Mouse (Mus musculus) G1E (cell line): ENCODE measurements around the gene Sumo3. TPM values are rescaled to one million over a fixed set of nuclear protein-coding genes. Genes with fewer than 3 reads are reported as not detected.
A peak's percentile ranks its signal among the peaks of the same experiment; 100 is the strongest.

Experiments
- ATAC-seq: 2 replicates; pipeline ENCODE4 v1.8.0; 2016; ENCODE audit warnings: mild to moderate bottlenecking; ENCODE audit not compliant: insufficient number of reproducible peaks, poor library complexity, low FRiP score, severe bottlenecking; ENCODE audit errors: extremely low read depth
- DNase-seq: peaks from one replicate; pipeline ENCODE4 v3.0.0; 2012; ENCODE audit warnings: low spot score
- H3K27me3 ChIP-seq: 2 replicates; pipeline ENCODE4 v1.6.1; 2012; ENCODE audit warnings: mild to moderate bottlenecking, low read length, inconsistent platforms; ENCODE audit not compliant: insufficient read depth
- H3K36me3 ChIP-seq: replicated peaks from 2 replicates; pipeline ENCODE3; 2012; ENCODE audit warnings: mild to moderate bottlenecking, inconsistent platforms
- H3K4me1 ChIP-seq: 2 replicates; pipeline ENCODE4 v1.6.1; 2012; ENCODE audit warnings: low read depth, low read length, inconsistent platforms, mixed read lengths; ENCODE audit not compliant: insufficient read depth
- H3K4me3 ChIP-seq: 2 replicates; pipeline ENCODE4 v1.5.1; 2012; ENCODE audit warnings: low read depth, mild to moderate bottlenecking, inconsistent platforms, low read length, moderate library complexity, mixed read lengths
- H3K9me3 ChIP-seq: replicated peaks from 2 replicates; pipeline ENCODE4 v1.6.1; 2012; ENCODE audit warnings: inconsistent platforms
- CTCF ChIP-seq: IDR thresholded peaks from 2 replicates; pipeline ENCODE4 v1.5.1; 2012; ENCODE audit warnings: low read depth, low read length, inconsistent platforms, mixed read lengths
- GATA1 ChIP-seq: IDR thresholded peaks from 2 replicates; pipeline ENCODE4 v1.6.1; 2012; ENCODE audit warnings: borderline replicate concordance, low read length, inconsistent platforms, mixed read lengths
- GATA2 ChIP-seq: IDR thresholded peaks from 2 replicates; pipeline ENCODE4 v1.6.1; 2012; ENCODE audit warnings: low read depth, low read length, inconsistent platforms, borderline replicate concordance
- POLR2AphosphoS5 ChIP-seq: IDR thresholded peaks from 2 replicates; pipeline ENCODE4 v1.6.1; 2012; ENCODE audit warnings: low read depth, low read length, inconsistent platforms; ENCODE audit not compliant: insufficient replicate concordance
- TAL1 ChIP-seq: conservative IDR thresholded peaks from 2 replicates; pipeline ENCODE4 v1.6.1; 2012; ENCODE audit warnings: low read depth, low read length, inconsistent platforms, mixed read lengths
- polyA plus RNA-seq: library from polyadenylated mRNA; stranded (reverse); fragments of >175 nt; gene quantifications from 2 replicates; pipeline ENCODE4 v1.2.3, GENCODE M21; 2012
- total RNA-seq, 2 experiments: library from RNA; stranded (forward) in 1 of 2; stranded (reverse) in 1 of 2; fragments of 200-1000 nt in 1 of 2; fragments of >200 nt in 1 of 2; fragmentation: Nextera tagmentation in 1 of 2; gene quantifications; 2 replicates each; pipeline ENCODE4 v1.2.3; 2014 to 2017

The Sumo3 gene
- total and polyA plus RNA-seq, 3 experiments = 32.6 to 160 (median 96.3) TPM

- Histone ChIP-seq H3K9me3 (no peaks in the 10 kb centered on the region), H3K27me3 (peaks cover 3% of the 10 kb centered on the region; the same call in 1 of the 2 replicates), H3K4me1 (peaks cover 47% of the 10 kb centered on the region), H3K4me3 (no peak overlapping the region), H3K36me3 (peaks cover 13% of the 10 kb centered on the region)
- DNase-seq (no peak), ATAC-seq (no peak)
- TF ChIP-seq GATA1 (no peak), POLR2AphosphoS5 (no peak), TAL1 (no peak), GATA2 (no peak), CTCF (no peak)
Measured at GRCm38 (mm10) chr10:77580027-77580920, 25.6 kb upstream of the Sumo3 start.

GRCm38 (mm10) chr10:77581023-77581407 is 24.9 kb upstream of the Sumo3 start:
- ATAC-seq = no peak
- Histone ChIP-seq H3K4me1 (peaks cover 54% of the 10 kb centered on the region), H3K27me3 (peaks cover 3% of the 10 kb centered on the region; the same call in 1 of the 2 replicates), H3K4me3 (peak overlapping the region; percentile 87), H3K9me3 (no peaks in the 10 kb centered on the region), H3K36me3 (peaks cover 19% of the 10 kb centered on the region)
- no peak for TF ChIP-seq GATA1
- no peak for TF ChIP-seq CTCF
- TF ChIP-seq GATA2 = no peak
- TF ChIP-seq TAL1 = no peak
- TF ChIP-seq POLR2AphosphoS5 = no peak
- no peak for DNase-seq

GRCm38 (mm10) chr10:77581408-77582284 is 24.3 kb upstream of the Sumo3 start, which contains the start of gene Pttg1ip:
Pttg1ip (plus strand) TSS chr10:77581720.
- peaks cover 61% of the 10 kb centered on the region for H3K4me1 ChIP-seq
- peak; percentile 73 for ATAC-seq
- peaks cover 3% of the 10 kb centered on the region; the same call in 1 of the 2 replicates for H3K27me3 ChIP-seq
- H3K36me3 ChIP-seq = peaks cover 26% of the 10 kb centered on the region
- peak within 1 kb of the TSS; percentile 87 for H3K4me3 ChIP-seq
- DNase-seq = peak; percentile 85
- TF ChIP-seq CTCF = no peak
- TF ChIP-seq GATA2 = no peak
- no peak for TF ChIP-seq POLR2AphosphoS5
- TF ChIP-seq GATA1 = no peak
- TF ChIP-seq TAL1 = no peak
- H3K9me3 ChIP-seq = no peaks in the 10 kb centered on the region

- Histone ChIP-seq H3K9me3 (no peaks in the 10 kb centered on the region), H3K27me3 (peaks cover 3% of the 10 kb centered on the region; the same call in 1 of the 2 replicates), H3K36me3 (peaks cover 32% of the 10 kb centered on the region), H3K4me3 (peak overlapping the region; percentile 87), H3K4me1 (peaks cover 67% of the 10 kb centered on the region)
- ATAC-seq = no peak
- no peak for TF ChIP-seq GATA1
- no peak for TF ChIP-seq TAL1
- TF ChIP-seq POLR2AphosphoS5 = no peak
- TF ChIP-seq CTCF = no peak
- no peak for DNase-seq
Measured at GRCm38 (mm10) chr10:77582285-77582618, 23.6 kb upstream of the Sumo3 start.

- peak; percentile 72 for DNase-seq
- peak; percentile 68 for ATAC-seq
- H3K4me3 ChIP-seq = peak overlapping the region; percentile 63
- H3K36me3 ChIP-seq = peaks cover 48% of the 10 kb centered on the region
- peaks cover 82% of the 10 kb centered on the region for H3K4me1 ChIP-seq
- TF ChIP-seq GATA2 = no peak
- TF ChIP-seq GATA1 = no peak
- no peak for TF ChIP-seq TAL1
- TF ChIP-seq POLR2AphosphoS5 = no peak
- no peak for TF ChIP-seq CTCF
- H3K9me3 ChIP-seq = no peaks in the 10 kb centered on the region
- no peaks in the 10 kb centered on the region for H3K27me3 ChIP-seq
Measured at GRCm38 (mm10) chr10:77583795-77584422, 22.0 kb upstream of the Sumo3 start.
